Mouse (Mus musculus): Measurements from ENCODE around the gene Il12rb1.

- TF ChIP-seq CTCF (conservative IDR thresholded peaks at IDR 0.05; ENCODE audit: low read length), result no peak
- TF ChIP-seq POU5F1 (IDR thresholded peaks at IDR 0.05; ENCODE audit: borderline replicate concordance, low read length), result no peak
These were observed 46.1 kb upstream of the Il12rb1 start for GRCm38 (mm10) chr8:70762118-70762517.

Measured in E14TG2a.4 (cell line).